Mouse (Mus musculus) MEL (cell line): ENCODE measurements at regions not wholly inside any gene's neighbourhood (a gene's known extent, or its start where the extent isn't known, plus 50 kb on each side); places are given as distances from the start of the nearest gene placed in this dataset.

Source experiments
- DNase-seq: peaks from one replicate; pipeline ENCODE4 v3.0.0; 2011; ENCODE audit warnings: low read depth, low spot score
- H3K27ac ChIP-seq: 2 replicates; pipeline ENCODE4 v1.5.1; 2012; ENCODE audit warnings: low read depth, mild to moderate bottlenecking, control low read depth, low read length, moderate library complexity; ENCODE audit not compliant: control insufficient read depth
- H3K27me3 ChIP-seq, 2 experiments: fragments of 150-350 bp in 1 of 2; sonication (generic) in 1 of 2; 2 replicates each; pipeline ENCODE4 v1.6.1; 2012; ENCODE audit warnings: low read length in 2 of 2, mild to moderate bottlenecking in 2 of 2, improper control_type of control experiment in 1 of 2, moderate library complexity in 1 of 2; ENCODE audit not compliant: insufficient read depth in 2 of 2, control insufficient read depth in 1 of 2
- H3K36me3 ChIP-seq, 2 experiments: 2 replicates each; pipeline ENCODE4 v1.6.1; 2012 to 2014; ENCODE audit warnings: low read length in 2 of 2, improper control_type of control experiment in 1 of 2, inconsistent platforms in 1 of 2, mild to moderate bottlenecking in 1 of 2; ENCODE audit not compliant: insufficient read depth in 2 of 2, control insufficient read depth in 1 of 2
- H3K4me1 ChIP-seq, 2 experiments: fragments of 150-350 bp in 1 of 2; sonication (generic) in 1 of 2; 2 replicates each; pipeline ENCODE4 v1.6.1; 2012; ENCODE audit warnings: low read length in 2 of 2, improper control_type of control experiment in 1 of 2, mild to moderate bottlenecking in 1 of 2; ENCODE audit not compliant: insufficient read depth in 2 of 2, control insufficient read depth in 1 of 2
- H3K4me3 ChIP-seq, 2 experiments: fragments of 150-350 bp in 1 of 2; sonication (generic) in 1 of 2; 2 replicates each; pipeline ENCODE4 v1.5.1; 2012; ENCODE audit warnings: low read depth in 2 of 2, low read length in 2 of 2, mild to moderate bottlenecking in 2 of 2, moderate library complexity in 2 of 2, control low read depth in 1 of 2, improper control_type of control experiment in 1 of 2; ENCODE audit not compliant: control insufficient read depth in 1 of 2, insufficient read depth in 1 of 2
- H3K79me2 ChIP-seq: 2 replicates; pipeline ENCODE4 v1.6.1; 2012; ENCODE audit warnings: mild to moderate bottlenecking, low read length, moderate library complexity; ENCODE audit not compliant: control insufficient read depth, poor library complexity, insufficient read depth
- H3K9ac ChIP-seq: 2 replicates; pipeline ENCODE4 v1.6.1; 2012; ENCODE audit warnings: low read depth, mild to moderate bottlenecking, control low read depth, low read length, moderate library complexity; ENCODE audit not compliant: control insufficient read depth, poor library complexity, severe bottlenecking
- H3K9me3 ChIP-seq: fragments of 150-350 bp; sonication (generic); replicated peaks from 2 replicates; pipeline ENCODE4 v1.6.1; 2012; ENCODE audit warnings: mild to moderate bottlenecking, low read length, improper control_type of control experiment, moderate library complexity; ENCODE audit not compliant: insufficient read depth
- CHD1 ChIP-seq: IDR thresholded peaks from 2 replicates; pipeline ENCODE4 v1.6.1; 2012; ENCODE audit warnings: low read depth, mild to moderate bottlenecking, inconsistent platforms, low read length, improper control_type of control experiment
- ETS1 ChIP-seq: IDR thresholded peaks from 2 replicates; pipeline ENCODE4 v1.6.1; 2012; ENCODE audit warnings: low read depth, mild to moderate bottlenecking, inconsistent platforms, low read length, improper control_type of control experiment, moderate library complexity
- JUND ChIP-seq: IDR thresholded peaks from 2 replicates; pipeline ENCODE4 v1.6.1; 2011; ENCODE audit warnings: low read depth, mild to moderate bottlenecking, improper control_type of control experiment, low read length
- MXI1 ChIP-seq: IDR thresholded peaks from 2 replicates; pipeline ENCODE4 v1.6.1; 2011; ENCODE audit warnings: mild to moderate bottlenecking, low read depth, low read length, improper control_type of control experiment
- MYC ChIP-seq: IDR thresholded peaks from 2 replicates; pipeline ENCODE4 v1.6.1; 2011; ENCODE audit warnings: low read depth, mild to moderate bottlenecking, low read length, improper control_type of control experiment, moderate library complexity
- NELFE ChIP-seq: IDR thresholded peaks from 2 replicates; pipeline ENCODE4 v1.6.1; 2011; ENCODE audit warnings: low read depth, low read length, improper control_type of control experiment
- NRF1 ChIP-seq: IDR thresholded peaks from 2 replicates; pipeline ENCODE4 v1.6.1; 2014; ENCODE audit warnings: low read depth, mild to moderate bottlenecking, inconsistent platforms, low read length, improper control_type of control experiment, moderate library complexity; ENCODE audit not compliant: poor library complexity, insufficient read depth, severe bottlenecking
- POLR2AphosphoS2 ChIP-seq: IDR thresholded peaks from 2 replicates; pipeline ENCODE4 v1.6.1; 2011; ENCODE audit warnings: low read length, improper control_type of control experiment
- RCOR1 ChIP-seq: IDR thresholded peaks from 2 replicates; pipeline ENCODE4 v1.6.1; 2012; ENCODE audit warnings: low read depth, mild to moderate bottlenecking, inconsistent platforms, low read length, improper control_type of control experiment
- SIN3A ChIP-seq: IDR thresholded peaks from 2 replicates; pipeline ENCODE4 v1.6.1; 2012; ENCODE audit warnings: low read length, improper control_type of control experiment, inconsistent platforms
- TAL1 ChIP-seq: IDR thresholded peaks from 2 replicates; pipeline ENCODE4 v1.6.1; 2012; ENCODE audit warnings: mild to moderate bottlenecking, inconsistent platforms, low read length, moderate library complexity, mixed read lengths
- USF1 ChIP-seq: IDR thresholded peaks from 2 replicates; pipeline ENCODE4 v1.6.1; 2014; ENCODE audit warnings: low read depth, mild to moderate bottlenecking, inconsistent platforms, low read length, improper control_type of control experiment, moderate library complexity
- USF2 ChIP-seq, 2 experiments: IDR thresholded peaks; 2 replicates each; pipeline ENCODE4 v1.6.1; 2011 to 2012; ENCODE audit warnings: improper control_type of control experiment in 2 of 2, low read length in 2 of 2, borderline replicate concordance in 1 of 2, inconsistent platforms in 1 of 2, low read depth in 1 of 2, mild to moderate bottlenecking in 1 of 2; ENCODE audit not compliant: insufficient read depth in 1 of 2
- ZC3H11A ChIP-seq: IDR thresholded peaks from 2 replicates; pipeline ENCODE4 v1.6.1; 2012; ENCODE audit warnings: low read depth, mild to moderate bottlenecking, inconsistent platforms, low read length, improper control_type of control experiment
- ZKSCAN1 ChIP-seq: IDR thresholded peaks from 2 replicates; pipeline ENCODE4 v1.6.1; 2012; ENCODE audit warnings: low read depth, mild to moderate bottlenecking, inconsistent platforms, low read length, improper control_type of control experiment, moderate library complexity

- Histone ChIP-seq H3K4me1 (no peaks in the 10 kb centered on the region), H3K4me3 (no peak overlapping the region), H3K79me2 (no peaks in the 10 kb centered on the region), H3K36me3 (no peaks in the 10 kb centered on the region), H3K9ac (no peak overlapping the region), H3K27ac (no peak overlapping the region), H3K9me3 (no peaks in the 10 kb centered on the region), H3K27me3 (no peaks in the 10 kb centered on the region)
- DNase-seq, result no peak
- TF ChIP-seq POLR2AphosphoS2 (no peak), JUND (no peak), ZC3H11A (no peak), CHD1 (no peak), ETS1 (no peak), RCOR1 (no peak), TAL1 (no peak), NELFE (no peak)
Measured at GRCm38 (mm10) chr14:47920638-47921347, 199.8 kb upstream of the Peli2 start.

GRCm38 (mm10) chr14:47921811-47922277, 198.8 kb upstream of the Peli2 start:
- no peaks in the 10 kb centered on the region for H3K4me1 ChIP-seq
- H3K36me3 ChIP-seq, result no peaks in the 10 kb centered on the region
- TF ChIP-seq MXI1, result no peak
- TF ChIP-seq USF1, result no peak
- no peak for TF ChIP-seq NELFE
- no peak for TF ChIP-seq NRF1
- TF ChIP-seq ZKSCAN1, result no peak
- TF ChIP-seq SIN3A, result no peak
- no peak for TF ChIP-seq MYC
- no peak for TF ChIP-seq USF2 (IDR thresholded peaks at IDR 0.05; ENCODE audit: borderline replicate concordance in 1 of 2, insufficient read depth in 1 of 2, low read depth in 1 of 2, low read length in 2 of 2)
- no peak for DNase-seq
- no peaks in the 10 kb centered on the region for H3K9me3 ChIP-seq
- H3K4me3 ChIP-seq, result no peak overlapping the region
- H3K79me2 ChIP-seq, result no peaks in the 10 kb centered on the region
- no peak overlapping the region for H3K9ac ChIP-seq
- no peak overlapping the region for H3K27ac ChIP-seq
- H3K27me3 ChIP-seq, result no peaks in the 10 kb centered on the region
